ENCODE assay signal across 34 mouse cellular contexts in the genomic region with DNA sequence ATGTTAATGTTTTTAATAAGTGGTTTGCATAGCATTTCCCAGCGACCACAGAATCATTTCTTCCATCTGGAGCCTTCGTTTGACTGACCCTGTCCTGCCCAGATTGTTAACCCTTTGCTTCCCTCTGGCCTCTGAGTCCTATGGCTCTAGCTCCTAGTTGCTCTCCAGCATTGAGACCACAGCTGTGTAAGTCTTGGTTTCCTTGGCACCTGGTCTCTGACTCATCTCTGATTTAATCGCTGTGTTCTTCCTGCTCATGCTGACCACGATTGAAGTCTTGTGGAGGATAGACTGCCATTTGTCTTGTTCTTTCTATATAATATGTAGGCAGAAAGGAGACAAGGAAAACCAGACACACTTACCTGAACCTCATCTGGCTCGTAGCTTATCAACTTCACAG. TPM values are rescaled to one million over a fixed set of nuclear protein-coding genes. Genes with fewer than 3 reads are reported as not detected.
DNase-seq lines count a peak whose midpoint lies in the region; ATAC-seq and TF ChIP-seq lines count a peak whose summit lies in the region.
"Had no signal": no experiment of that assay in that cellular context is flagged by ENCODE, and none has a peak within 500 bp of the region (broad histone marks: within the 10 kb centered on the region; RNA-seq: fewer than 3 reads in every experiment).

No protein-coding gene starts in this region.

- ATAC-seq in kidney, embryonic 15.5 days (replicated peaks; ENCODE audit: low FRiP score): no peak
- ATAC-seq: CD4-positive, CD25-positive, alpha-beta regulatory T cell, adult 4 months; forebrain, embryonic 16.5 days; midbrain, embryonic 15.5 days; Patski had no signal

- no peak overlapping the region for H3K9ac ChIP-seq in kidney, embryonic 15.5 days
- H3K9ac ChIP-seq: embryonic facial prominence, embryonic 12.5 days; heart, embryonic 12.5 days; hindbrain, embryonic 15.5 days; liver, embryonic 14.5 days; midbrain, embryonic 15.5 days; neural tube, embryonic 12.5 days; stomach, embryonic 15.5 days had no signal

- H3K4me2 ChIP-seq in kidney, embryonic 15.5 days: no peak overlapping the region
- H3K4me2 ChIP-seq: embryonic facial prominence, embryonic 12.5 days; heart, embryonic 12.5 days; hindbrain, embryonic 15.5 days; midbrain, embryonic 15.5 days; neural tube, embryonic 12.5 days; stomach, embryonic 15.5 days had no signal

- no peak overlapping the region for H3K4me3 ChIP-seq in thymus, adult 2 months (ENCODE audit: control insufficient read depth, insufficient read depth, low read length)
- no peak overlapping the region for H3K4me3 ChIP-seq in C2C12 (ENCODE audit: insufficient read depth, poor library complexity, severe bottlenecking)
- no peak overlapping the region for H3K4me3 ChIP-seq in kidney, embryonic 15.5 days (replicated peaks)
- H3K4me3 ChIP-seq: embryonic facial prominence, embryonic 12.5 days; forebrain, embryonic 10.5 days; gastrocnemius, adult 2 months; heart, adult 2 months; heart, embryonic 12.5 days; hindbrain, embryonic 15.5 days; midbrain, embryonic 10.5 days; midbrain, embryonic 15.5 days; neural tube, embryonic 12.5 days; stomach, embryonic 15.5 days had no signal

- TF ChIP-seq POLR2A in thymus, adult 2 months (IDR thresholded peaks at IDR 0.05; ENCODE audit: control insufficient read depth, extremely low read depth, insufficient read depth, low read length, poor library complexity): no peak

- WGBS in thymus, adult 2 months: 3% methylated on average over 5 of the region's 5 CpGs
- WGBS in kidney, embryonic 15.5 days: 35% methylated on average over 5 of the region's 5 CpGs

- H3K36me3 ChIP-seq in thymus, adult 2 months (ENCODE audit: control insufficient read depth, insufficient read depth, low read length): no peaks in the 10 kb centered on the region
- H3K36me3 ChIP-seq in C2C12 (ENCODE audit: control insufficient read depth, insufficient read depth): no peaks in the 10 kb centered on the region
- no peaks in the 10 kb centered on the region for H3K36me3 ChIP-seq in kidney, embryonic 15.5 days
- H3K36me3 ChIP-seq: embryonic facial prominence, embryonic 12.5 days; forebrain, embryonic 10.5 days; heart, embryonic 12.5 days; hindbrain, embryonic 15.5 days; midbrain, embryonic 10.5 days; midbrain, embryonic 15.5 days; neural tube, embryonic 12.5 days; stomach, embryonic 15.5 days had no signal

- no peaks in the 10 kb centered on the region for H3K79me3 ChIP-seq in C2C12 (ENCODE audit: low read depth)

- no peak overlapping the region for H3ac ChIP-seq in C2C12 (ENCODE audit: control insufficient read depth, insufficient read length, low read depth)

- H3K27ac ChIP-seq in thymus, adult 2 months (ENCODE audit: control insufficient read depth, insufficient read depth, low read length): no peak overlapping the region
- no peak overlapping the region for H3K27ac ChIP-seq in kidney, embryonic 15.5 days
- H3K27ac ChIP-seq: embryonic facial prominence, embryonic 12.5 days; forebrain, embryonic 10.5 days; gastrocnemius, adult 2 months; heart, adult 2 months; hindbrain, embryonic 15.5 days; liver, embryonic 14.5 days; midbrain, embryonic 10.5 days; midbrain, embryonic 15.5 days; neural tube, embryonic 12.5 days; stomach, embryonic 15.5 days had no signal

- no peak for TF ChIP-seq CTCF in thymus, adult 2 months (IDR thresholded peaks at IDR 0.05; ENCODE audit: borderline replicate concordance, control insufficient read depth, extremely low read depth, insufficient read depth, low read length, poor library complexity)
- no peak for TF ChIP-seq CTCF in C2C12 (IDR thresholded peaks at IDR 0.05; ENCODE audit: control insufficient read depth, insufficient read depth, insufficient read length)

- peaks cover 38% of the 10 kb centered on the region for H3K4me1 ChIP-seq in thymus, adult 2 months (replicated peaks; ENCODE audit: control insufficient read depth, insufficient read depth, low read length)
- H3K4me1 ChIP-seq in kidney, embryonic 15.5 days: peaks cover 18% of the 10 kb centered on the region
- H3K4me1 ChIP-seq: hindbrain, embryonic 15.5 days; midbrain, embryonic 15.5 days; neural tube, embryonic 12.5 days had no signal

- no peaks in the 10 kb centered on the region for H3K9me3 ChIP-seq in kidney, embryonic 15.5 days (replicated peaks)
- H3K9me3 ChIP-seq: embryonic facial prominence, embryonic 12.5 days; forebrain, embryonic 10.5 days; heart, embryonic 12.5 days; hindbrain, embryonic 15.5 days; midbrain, embryonic 10.5 days; midbrain, embryonic 15.5 days; neural tube, embryonic 12.5 days; stomach, embryonic 15.5 days had no signal

- no peaks in the 10 kb centered on the region for H3K79me2 ChIP-seq in C2C12 (ENCODE audit: control insufficient read depth, insufficient read depth)

- peak; percentile 11 for DNase-seq in thymus, adult 2 months
- no peak for DNase-seq in thymus, postnatal 4 days
- peak; percentile 49 for DNase-seq in NIH3T3 (ENCODE audit: low read depth)
- peak; percentile 18 for DNase-seq in naive thymus-derived CD4-positive, alpha-beta T cell, adult 2 months (ENCODE audit: low read depth)
- DNase-seq in right cerebral cortex, postnatal 14 days: no peak
- DNase-seq in left cerebral cortex, adult 11 months (ENCODE audit: low spot score): no peak
- DNase-seq: adrenal gland, postnatal 14 days; cerebellum, adult 2 months; cerebellum, postnatal 25 days; gastrocnemius, adult 2 months; gastrocnemius, postnatal 36 days; heart, adult 2 months; kidney, adult 9 months; kidney, postnatal 14 days; layer of hippocampus, adult 9-11 months; liver; lung, adult 2 months; lung, postnatal 10 days; right cerebral cortex, adult 18-20 months; thymus, postnatal 36 days had no signal

- H3K27me3 ChIP-seq in thymus, adult 2 months (ENCODE audit: control insufficient read depth, insufficient read depth, low read length): no peaks in the 10 kb centered on the region
- no peaks in the 10 kb centered on the region for H3K27me3 ChIP-seq in C2C12 (ENCODE audit: control insufficient read depth, insufficient read depth, insufficient read length)
- H3K27me3 ChIP-seq in kidney, embryonic 15.5 days: no peaks in the 10 kb centered on the region
- H3K27me3 ChIP-seq: embryonic facial prominence, embryonic 12.5 days; heart, embryonic 12.5 days; hindbrain, embryonic 15.5 days; midbrain, embryonic 15.5 days; neural tube, embryonic 12.5 days; Patski; stomach, embryonic 15.5 days had no signal

TF ChIP-seq in C2C12, 6 proteins besides CTCF, POLR2A, EP300 and RAD21:
- TF ChIP-seq FOSL1 (IDR thresholded peaks at IDR 0.05; ENCODE audit: insufficient read depth, low read length, poor library complexity, severe bottlenecking): no peak
- TF ChIP-seq CEBPB (IDR thresholded peaks at IDR 0.05; ENCODE audit: low read depth): no peak
- peak; percentile 89 for TF ChIP-seq MYOD1 (IDR thresholded peaks at IDR 0.05; ENCODE audit: control insufficient read depth, insufficient read length, low read depth)

RNA-seq across cellular contexts. Expression of gene Map3k13, which starts 35.6 kb away (rescaled TPM):
- polyA plus RNA-seq in thymus, adult 2 months (2012; rRNA removed): 2.0 and 2.3 TPM in 2 replicates
- polyA plus RNA-seq in C2C12 (2012; fragmentation: generic; extraction: Trizol): 0.12 TPM
- 0.73 and 0.90 TPM in 2 replicates for polyA plus RNA-seq in kidney, embryonic 15.5 days (2015; fragmentation: Nextera tagmentation; extraction: Ambion mirVana)

RNA-seq across cellular contexts. Expression of gene Ehhadh, which starts 42.1 kb away (rescaled TPM):
- 8.0 and 9.6 TPM in 2 replicates for polyA plus RNA-seq in thymus, adult 2 months (2012; rRNA removed)
- polyA plus RNA-seq in C2C12 (2012; fragmentation: generic; extraction: Trizol): 0.15 TPM
- 3.0 and 4.0 TPM in 2 replicates for polyA plus RNA-seq in kidney, embryonic 15.5 days (2015; fragmentation: Nextera tagmentation; extraction: Ambion mirVana)

Comparison
In these comparisons a context has a peak if more than half of its experiments do, and no peak if none do; other contexts are left out.
1. DNase-seq: peak in thymus, adult 2 months (single experiment), NIH3T3 (single experiment) and naive thymus-derived CD4-positive, alpha-beta T cell, adult 2 months (single experiment); none in thymus, postnatal 4 days (single experiment), right cerebral cortex, postnatal 14 days (single experiment) and left cerebral cortex, adult 11 months (single experiment).